Mouse (Mus musculus) intestine, embryonic 16.5 days (tissue): ENCODE measurements around the gene Ccl1. TPM values are rescaled to one million over a fixed set of nuclear protein-coding genes. Genes with fewer than 3 reads are reported as not detected.

Source experiments
- polyA plus RNA-seq: library from polyadenylated mRNA; unstranded; fragments of >200 nt; fragmentation: Nextera tagmentation; extraction: Ambion mirVana; gene quantifications from 2 replicates; pipeline ENCODE4 v1.2.1, GENCODE M21; 2015

The Ccl1 gene
- polyA plus RNA-seq, 1 experiment from 2014 or later, result not detected

Other genes with a start within 250 kb of the Ccl1 start
- gene Ccl11, start 247.9 kb downstream of the Ccl1 start, polyA plus RNA-seq, result 105 and 109 TPM in 2 replicates
- gene Ccl12, start 203.8 kb downstream of the Ccl1 start, polyA plus RNA-seq, result 1.4 and 2.7 TPM in 2 replicates
- gene Ccl8, start 190.5 kb downstream of the Ccl1 start, polyA plus RNA-seq, result 0.40 TPM in 1 of 2 replicates, not detected in the other
- 0.37 and 0.46 TPM in 2 replicates for gene Tmem132e, start 83.2 kb upstream of the Ccl1 start, polyA plus RNA-seq